Mouse (Mus musculus) megakaryocyte, embryonic 14.5 days (primary cell): Measurements from ENCODE around the gene Actn2.

ENCODE experiments used
- FLI1 ChIP-seq: IDR thresholded peaks from 2 replicates; pipeline ENCODE4 v1.6.1; 2012; ENCODE audit warnings: low read length, inconsistent platforms, mixed read lengths
- GATA1 ChIP-seq: IDR thresholded peaks from 3 replicates; pipeline ENCODE4 v1.6.1; 2012; ENCODE audit warnings: mixed read lengths, low read length, inconsistent platforms, borderline replicate concordance

DNA sequence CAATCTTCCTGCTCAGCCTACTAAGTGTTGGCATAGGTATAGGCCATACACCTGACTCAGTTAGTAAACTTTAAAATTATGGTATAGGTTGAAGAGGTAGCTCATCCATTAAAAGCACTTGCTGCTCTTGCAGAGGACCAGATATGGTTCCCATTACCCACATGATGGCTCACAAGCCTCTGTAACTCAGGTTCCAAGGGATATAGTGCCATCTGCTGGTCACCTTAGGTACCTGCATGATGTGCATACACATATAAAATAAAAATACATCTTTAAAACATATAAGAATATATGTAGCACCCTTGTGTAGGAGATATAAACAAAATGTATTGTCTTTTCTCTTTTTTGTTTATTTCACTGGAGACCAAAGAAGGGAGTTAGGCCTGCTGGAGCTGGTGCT is 79.1 kb downstream of the Actn2 start:
- TF ChIP-seq GATA1 (no peak), FLI1 (no peak)
